Mouse (Mus musculus) subcutaneous adipose tissue, adult 2 months (tissue): ENCODE data around the gene Tm4sf5. TPM values are rescaled to one million over a fixed set of nuclear protein-coding genes. Genes with fewer than 3 reads are reported as not detected.

Experiments used
- polyA plus RNA-seq: library from polyadenylated mRNA; depleted of rRNA; stranded (reverse); fragments of >200 nt; gene quantifications from 2 replicates; pipeline ENCODE4 v1.2.3, GENCODE M21; 2012; ENCODE audit warnings: low replicate concordance; rRNA removed

Gene Tm4sf5
- polyA plus RNA-seq, result 0.99 and 1.3 TPM in 2 replicates

DNA sequence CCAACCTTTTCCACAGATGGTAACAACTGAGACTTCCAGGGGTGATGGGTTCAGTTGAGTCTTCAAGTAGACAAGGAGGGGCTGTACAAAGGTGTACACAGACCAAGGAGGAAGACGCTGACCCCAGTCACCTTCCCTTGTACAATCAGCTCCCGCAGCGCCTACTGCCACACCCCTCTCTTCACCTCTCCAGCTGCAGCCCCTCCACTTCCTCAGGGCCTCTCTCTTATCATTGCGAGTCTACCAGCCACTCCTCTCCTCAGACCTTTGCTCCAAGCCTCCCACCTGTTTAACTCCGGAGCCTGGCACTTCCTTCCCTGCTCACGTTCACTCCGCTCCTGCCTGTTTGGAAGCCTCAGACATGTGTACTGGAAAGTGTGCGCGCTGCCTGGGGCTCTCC, at the start of gene Tm4sf5:
Gene Tm4sf5 (plus strand): TSS at position 275 of the 400 bp plus-strand sequence.

GRCm38 (mm10) chr11:70458688-70459600, 46.1 kb upstream of the Tm4sf5 start, which contains the start of gene Zmynd15:
Zmynd15 (plus strand) TSS chr11:70459433.

GRCm38 (mm10) chr11:70459601-70460101, 45.4 kb upstream of the Tm4sf5 start, which contains the start of gene Cxcl16:
Cxcl16 (minus strand) TSS chr11:70459984.

DNA sequence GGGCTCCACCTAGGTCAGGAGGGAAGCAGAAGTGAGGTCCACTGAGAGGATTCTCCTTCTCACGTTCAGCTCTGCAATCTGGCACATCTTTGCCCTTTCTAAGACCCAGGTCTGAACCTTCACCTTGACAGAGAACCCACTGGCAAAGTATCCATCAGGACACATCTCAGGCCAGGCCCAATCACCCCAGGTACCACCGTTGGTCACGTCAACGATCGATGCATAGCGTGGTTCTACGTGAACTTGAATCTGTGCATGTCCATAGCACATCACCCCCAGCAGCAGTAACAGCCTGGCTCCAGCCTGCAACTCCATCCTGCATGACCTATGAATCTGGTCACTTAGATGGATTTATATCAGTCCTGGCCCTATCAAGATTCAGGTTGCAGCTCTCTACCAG, 9.2 kb downstream of the Tm4sf5 start, which contains the start of gene Vmo1:
Gene Vmo1 (minus strand): TSS at position 329 of the 400 bp plus-strand sequence.

DNA sequence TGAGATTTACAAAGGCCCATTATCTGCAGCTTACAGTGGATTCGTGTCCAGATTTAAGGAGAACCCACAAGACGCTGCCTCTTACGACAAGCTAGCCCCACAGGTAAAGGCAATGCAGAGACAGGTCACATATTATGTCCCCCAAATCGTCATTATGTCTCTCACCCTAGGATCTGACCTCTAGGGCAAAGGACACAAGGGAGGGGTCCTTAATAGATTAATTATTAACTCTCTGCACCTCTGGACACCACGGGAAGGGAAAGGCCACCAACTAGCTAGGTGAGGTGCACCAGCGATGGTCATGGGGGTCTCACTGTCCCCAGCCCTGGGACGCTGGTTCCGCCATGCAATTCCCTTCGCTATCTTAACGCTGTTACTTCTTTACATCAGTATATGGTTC, 13.9 kb downstream of the Tm4sf5 start, which contains the start of gene Gltpd2:
Gene Gltpd2 (plus strand): TSS at position 274 of the 400 bp plus-strand sequence.

GRCm38 (mm10) chr11:70525184-70525678, 20.2 kb downstream of the Tm4sf5 start, which contains the start of gene Psmb6:
Psmb6 (plus strand) TSS chr11:70525367.

GRCm38 (mm10) chr11:70532839-70533238, 27.8 kb downstream of the Tm4sf5 start, which contains the start of gene Gm40193:
Gm40193 (minus strand) TSS chr11:70532939.

DNA sequence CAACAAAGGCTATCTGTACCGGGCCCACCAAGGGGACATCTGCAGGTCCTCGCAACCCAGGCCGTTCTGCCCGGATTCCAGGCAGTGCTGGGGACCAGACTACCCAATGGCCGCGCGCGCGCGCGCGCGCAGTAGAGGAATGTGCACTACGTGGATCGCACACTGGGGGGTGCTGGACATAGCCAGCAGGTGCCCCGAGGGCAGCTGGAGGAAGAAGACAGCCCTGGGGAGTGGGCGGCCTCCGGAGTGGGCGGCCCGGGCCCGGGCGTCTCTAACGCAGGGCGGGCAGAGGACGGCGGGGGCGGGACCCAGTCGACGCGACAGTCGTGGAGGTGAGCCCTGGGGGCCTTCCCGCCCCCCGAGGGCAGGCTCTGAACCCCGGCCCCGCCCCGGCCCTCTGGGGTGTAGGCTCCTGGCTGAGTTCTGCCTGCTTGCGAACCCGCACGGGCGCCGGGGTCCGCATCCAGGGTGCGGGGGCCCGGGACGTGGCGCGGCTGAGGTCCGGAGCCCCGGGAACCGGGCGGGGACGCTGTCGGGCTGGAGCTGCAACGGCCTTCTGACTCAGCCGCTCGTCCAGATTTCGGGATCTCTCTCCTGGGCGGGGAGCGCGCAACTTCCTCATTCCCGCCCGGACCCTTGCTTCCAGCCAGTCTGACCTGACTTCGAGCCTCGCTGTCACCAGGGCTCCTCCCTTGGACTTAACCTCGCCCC, 35.0 kb downstream of the Tm4sf5 start, which contains the start of gene Pld2:
Gene Pld2 (plus strand): TSS at position 188 of the 711 bp plus-strand sequence.

Other genes starting within 250 kb of the Tm4sf5 start
- 2.5 and 7.8 TPM in 2 replicates for gene Alox12, start 249.9 kb upstream of the Tm4sf5 start, polyA plus RNA-seq
- 0.19 and 16.2 TPM in 2 replicates for gene Alox12e, start 182.6 kb upstream of the Tm4sf5 start, polyA plus RNA-seq
- gene Alox15, start 153.2 kb upstream of the Tm4sf5 start, polyA plus RNA-seq, result 2.7 and 62.7 TPM in 2 replicates
- 20.8 and 30.6 TPM in 2 replicates for gene Pelp1, start 95.2 kb upstream of the Tm4sf5 start, polyA plus RNA-seq
- gene Arrb2, start 72.6 kb upstream of the Tm4sf5 start, polyA plus RNA-seq, result 59.2 and 84.6 TPM in 2 replicates
- gene Med11, start 53.3 kb upstream of the Tm4sf5 start, polyA plus RNA-seq, result 25.2 and 25.9 TPM in 2 replicates
- 6.1 and 13.8 TPM in 2 replicates for gene Zmynd15, start 45.8 kb upstream of the Tm4sf5 start, polyA plus RNA-seq
- gene Cxcl16, start 45.3 kb upstream of the Tm4sf5 start, polyA plus RNA-seq, result 22.2 and 63.5 TPM in 2 replicates
- 0.34 and 0.57 TPM in 2 replicates for gene Vmo1, start 9.4 kb downstream of the Tm4sf5 start, polyA plus RNA-seq
- gene Gltpd2, start 14.0 kb downstream of the Tm4sf5 start, polyA plus RNA-seq, result 0.51 TPM in 1 of 2 replicates, not detected in the other
- 334 and 427 TPM in 2 replicates for gene Psmb6, start 20.1 kb downstream of the Tm4sf5 start, polyA plus RNA-seq
- gene Gm40193, start 27.7 kb downstream of the Tm4sf5 start, polyA plus RNA-seq, result not detected in 2 replicates
- gene Pld2, start 34.8 kb downstream of the Tm4sf5 start, polyA plus RNA-seq, result 41.2 and 46.2 TPM in 2 replicates
- 57.5 and 70.6 TPM in 2 replicates for gene Mink1, start 57.6 kb downstream of the Tm4sf5 start, polyA plus RNA-seq
- not detected in 2 replicates for gene 4930544D05Rik, start 110.6 kb downstream of the Tm4sf5 start, polyA plus RNA-seq
- gene Chrne, start 114.0 kb downstream of the Tm4sf5 start, polyA plus RNA-seq, result 0.18 and 0.30 TPM in 2 replicates
- not detected in 2 replicates for gene Gp1ba, start 133.9 kb downstream of the Tm4sf5 start, polyA plus RNA-seq
- gene Rnf167, start 142.0 kb downstream of the Tm4sf5 start, polyA plus RNA-seq, result 99.1 and 107 TPM in 2 replicates
- 138 and 142 TPM in 2 replicates for gene Slc25a11, start 142.2 kb downstream of the Tm4sf5 start, polyA plus RNA-seq
- gene Pfn1, start 149.4 kb downstream of the Tm4sf5 start, polyA plus RNA-seq, result 915 and 1,415 TPM in 2 replicates
- gene Eno3, start 152.0 kb downstream of the Tm4sf5 start, polyA plus RNA-seq, result 12.2 and 21.2 TPM in 2 replicates
- gene Spag7, start 164.2 kb downstream of the Tm4sf5 start, polyA plus RNA-seq, result 44.8 and 49.6 TPM in 2 replicates
- 32.0 and 38.5 TPM in 2 replicates for gene Camta2, start 182.9 kb downstream of the Tm4sf5 start, polyA plus RNA-seq
- gene Inca1, start 194.9 kb downstream of the Tm4sf5 start, polyA plus RNA-seq, result 10.2 and 25.4 TPM in 2 replicates
- gene Kif1c, start 195.3 kb downstream of the Tm4sf5 start, polyA plus RNA-seq, result 94.0 and 111 TPM in 2 replicates